Mouse (Mus musculus) frontal cortex, postnatal 25 days (tissue): ENCODE data around the gene Ror1.

Source experiments
- DNase-seq, 2 experiments: peaks; one replicate each; pipeline ENCODE4 v3.0.0; 2022; ENCODE audit warnings: low spot score in 2 of 2

The Ror1 gene

GRCm38 (mm10) chr4:100211331-100211730, 115.7 kb downstream of the Ror1 start:
- DNase-seq: no peak

DNA sequence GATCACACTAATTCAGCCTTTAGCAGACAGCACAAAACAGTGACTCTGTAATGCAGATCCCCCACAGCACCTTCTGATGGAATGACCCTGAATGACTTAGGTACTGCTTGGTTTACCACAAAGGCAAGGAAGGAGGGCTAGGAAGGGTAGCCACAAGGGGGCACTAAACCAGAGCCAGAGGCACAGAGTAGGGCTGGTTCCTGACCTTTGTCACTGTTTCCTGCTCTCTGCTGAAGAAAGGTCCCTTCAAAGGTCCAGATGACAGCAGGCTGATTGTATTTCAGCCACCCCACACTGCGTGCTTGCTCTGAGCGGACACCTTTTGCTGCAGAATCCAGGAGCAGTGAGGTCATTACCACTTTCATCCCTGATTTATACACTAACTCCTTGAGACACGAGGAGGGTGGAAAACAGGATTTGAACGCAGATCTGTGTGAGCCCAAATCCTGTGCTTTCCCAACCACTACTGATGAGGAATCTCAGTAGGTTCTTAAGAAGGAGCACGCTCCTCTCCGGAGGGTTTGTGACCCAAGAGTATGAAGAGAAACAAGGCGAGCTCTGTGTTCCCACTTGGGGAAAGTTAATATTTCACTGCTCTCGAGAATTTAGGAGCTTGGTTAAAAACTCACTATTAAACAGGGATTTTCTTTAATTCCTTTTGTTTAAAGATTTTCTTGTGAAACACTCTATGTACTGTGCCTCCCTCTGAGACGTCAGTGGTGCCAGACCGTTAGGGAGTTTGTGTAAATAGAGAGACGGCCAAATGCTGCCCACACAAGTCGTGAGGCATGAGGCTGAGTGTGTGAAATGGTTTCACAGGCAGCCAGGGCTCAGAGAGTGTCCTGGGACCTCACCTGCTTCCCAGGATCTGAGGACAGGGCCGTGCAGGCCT, 119.0 kb downstream of the Ror1 start:
- DNase-seq: peak in 1 of 2 experiments; percentile 12

- no peak for DNase-seq
Measured at GRCm38 (mm10) chr4:100216587-100216986, 121.0 kb downstream of the Ror1 start.

- DNase-seq: no peak
Measured at GRCm38 (mm10) chr4:100219026-100219425, 123.4 kb downstream of the Ror1 start.

DNA sequence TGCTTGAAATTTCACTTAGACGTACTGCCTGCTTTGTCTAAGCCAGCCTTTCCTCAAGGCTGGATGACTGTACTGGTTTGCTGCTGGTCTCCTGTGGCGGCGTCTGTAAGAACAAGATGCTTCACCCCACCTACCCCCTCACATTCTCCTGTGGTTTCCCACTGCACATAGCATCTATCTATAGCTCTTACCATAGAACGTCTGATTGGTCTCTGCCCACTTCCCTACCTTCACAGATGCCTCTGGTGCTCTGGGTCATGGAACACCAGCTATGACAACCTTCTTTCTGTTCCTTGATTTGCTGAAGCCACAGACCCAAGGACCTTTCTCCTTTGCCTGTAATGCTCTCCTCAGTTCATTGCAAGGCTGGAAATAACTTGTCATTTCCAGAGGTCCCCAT, 124.0 kb downstream of the Ror1 start:
- no peak for DNase-seq

DNA sequence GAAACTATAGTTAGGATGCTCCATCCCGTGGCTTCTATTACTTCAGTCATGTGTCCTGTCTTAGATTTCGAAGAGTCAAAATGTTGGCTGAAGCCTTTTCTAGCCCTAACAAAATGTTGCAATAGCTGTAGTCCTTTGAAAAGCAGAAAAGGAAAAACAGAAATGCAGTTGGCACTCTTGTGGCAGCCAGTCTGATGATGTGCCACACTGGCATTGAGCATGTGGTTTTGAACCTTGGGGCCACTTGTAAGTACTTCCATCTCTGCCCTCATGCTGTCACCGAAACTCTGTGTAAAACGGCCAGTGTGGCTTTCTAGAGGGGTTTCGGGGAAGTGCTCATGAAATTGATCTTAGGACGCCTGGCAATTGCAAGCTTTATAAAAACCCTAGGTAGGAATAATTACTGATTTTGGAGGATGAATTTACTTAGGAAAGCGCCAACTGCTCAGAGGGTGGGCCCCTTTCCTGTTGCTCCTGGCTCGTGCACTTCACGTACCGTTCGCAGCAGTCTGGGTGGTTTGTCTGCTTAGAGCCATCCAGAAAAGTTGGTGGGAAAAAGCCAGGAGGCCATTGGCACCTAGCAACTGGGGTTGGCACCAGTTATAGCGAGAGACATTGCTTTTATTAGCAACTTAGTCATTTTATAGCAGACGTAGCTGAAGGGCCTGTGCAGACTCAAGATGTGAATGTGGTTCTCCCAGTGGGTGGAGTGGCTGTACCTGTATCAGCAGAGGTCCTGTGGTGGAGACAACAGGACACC, 126.6 kb downstream of the Ror1 start:
- no peak for DNase-seq

- no peak for DNase-seq
Measured at GRCm38 (mm10) chr4:100223532-100223931, 127.9 kb downstream of the Ror1 start.

DNA sequence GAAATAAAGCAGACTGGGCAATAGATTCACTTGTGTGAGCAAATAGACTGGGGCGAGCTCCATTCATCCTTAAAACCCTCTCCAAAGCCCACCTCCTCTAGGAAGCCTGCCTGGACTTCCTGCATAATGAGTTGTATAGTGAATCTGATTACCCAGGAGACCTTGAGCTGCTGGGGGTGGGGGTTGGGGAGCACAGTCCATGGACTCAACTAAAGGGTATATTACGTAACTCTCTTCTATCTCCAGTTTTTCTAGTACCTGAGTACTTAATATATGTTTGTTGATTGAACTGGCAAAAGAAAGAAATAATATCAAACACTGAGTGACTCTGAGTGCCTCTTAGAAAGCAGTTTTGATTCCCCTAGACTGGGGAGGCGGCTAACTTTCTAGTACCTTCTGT, 128.4 kb downstream of the Ror1 start:
- no peak for DNase-seq

DNA sequence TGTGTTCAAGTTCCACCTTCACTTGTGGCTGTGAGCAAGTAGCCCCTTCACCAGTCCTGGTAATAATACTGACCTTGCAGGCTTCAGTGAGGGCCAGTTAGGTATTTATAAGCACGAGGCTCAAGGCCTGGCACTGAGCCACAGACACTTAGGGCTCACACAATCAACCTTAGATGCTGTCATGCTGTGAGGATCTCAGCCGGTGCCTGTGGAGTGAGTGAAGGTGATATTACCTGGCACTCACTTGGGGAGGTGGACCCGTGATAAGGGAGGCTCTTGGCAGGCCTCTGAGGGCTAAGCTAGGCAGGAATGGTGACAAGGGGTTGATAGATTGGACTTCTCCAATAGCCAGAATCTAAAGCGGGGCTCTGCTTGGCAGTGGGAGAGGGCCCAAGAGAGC, 131.0 kb downstream of the Ror1 start:
- DNase-seq: no peak

DNA sequence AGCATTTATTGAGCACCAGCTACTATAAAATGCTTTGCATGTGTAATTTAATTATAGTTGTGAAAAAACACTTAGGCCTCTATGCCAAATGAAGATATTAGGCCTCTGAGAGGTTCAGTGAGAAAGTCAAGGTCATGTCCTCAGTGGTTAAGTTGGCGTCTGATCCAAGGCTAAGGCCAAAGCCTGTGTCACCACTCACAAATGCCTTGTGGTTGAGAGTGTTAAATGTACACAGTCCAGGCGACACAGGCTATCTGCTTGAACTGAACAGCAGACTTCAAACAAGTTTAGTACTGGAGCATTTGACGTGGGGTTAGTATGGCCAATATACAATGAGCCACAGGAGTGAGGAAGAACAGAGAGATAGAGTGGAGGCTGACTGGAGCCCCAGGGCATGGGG, 132.5 kb downstream of the Ror1 start:
- DNase-seq: no peak

DNA sequence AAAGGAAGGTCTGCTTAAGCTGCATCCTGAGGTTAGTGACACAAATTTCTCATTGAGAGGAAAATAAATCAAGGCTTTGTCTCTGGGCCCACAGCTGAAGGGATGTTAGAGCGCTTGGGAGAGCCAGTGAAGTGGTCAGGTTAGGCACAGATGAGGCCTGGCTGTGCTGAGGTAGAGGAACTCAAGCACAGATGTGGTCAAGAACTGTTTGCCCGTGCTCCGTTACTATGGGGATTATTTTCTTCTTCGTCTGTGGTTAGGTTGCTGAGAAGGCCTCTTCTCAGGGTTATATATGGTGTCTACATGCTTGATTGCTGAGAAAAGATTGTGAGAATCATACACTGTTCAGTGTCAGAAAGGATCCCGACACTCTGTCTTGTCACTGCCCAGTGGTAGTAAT, 134.7 kb downstream of the Ror1 start:
- no peak for DNase-seq

DNA sequence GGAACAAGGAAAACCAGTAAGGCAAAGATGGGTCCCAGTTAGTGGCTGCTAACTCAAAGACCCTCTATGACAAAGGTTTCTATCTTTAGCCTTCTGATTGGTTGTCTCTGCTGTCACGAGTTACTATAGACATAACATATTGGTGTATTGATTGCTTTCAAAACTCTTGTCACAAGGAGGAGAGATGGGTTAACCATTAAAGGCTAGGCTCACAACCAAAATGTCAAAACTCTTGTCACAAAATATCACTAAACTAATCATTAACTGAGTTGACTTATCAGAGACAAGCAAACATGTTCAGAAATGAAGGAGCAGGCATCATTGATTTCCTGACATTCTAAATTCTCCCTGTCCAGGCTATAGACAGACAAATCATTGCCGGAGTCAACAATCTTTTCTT, 135.4 kb downstream of the Ror1 start:
- no peak for DNase-seq

GRCm38 (mm10) chr4:100231906-100232305, 136.3 kb downstream of the Ror1 start:
- DNase-seq: no peak

GRCm38 (mm10) chr4:100232541-100232940, 136.9 kb downstream of the Ror1 start:
- DNase-seq: no peak

DNA sequence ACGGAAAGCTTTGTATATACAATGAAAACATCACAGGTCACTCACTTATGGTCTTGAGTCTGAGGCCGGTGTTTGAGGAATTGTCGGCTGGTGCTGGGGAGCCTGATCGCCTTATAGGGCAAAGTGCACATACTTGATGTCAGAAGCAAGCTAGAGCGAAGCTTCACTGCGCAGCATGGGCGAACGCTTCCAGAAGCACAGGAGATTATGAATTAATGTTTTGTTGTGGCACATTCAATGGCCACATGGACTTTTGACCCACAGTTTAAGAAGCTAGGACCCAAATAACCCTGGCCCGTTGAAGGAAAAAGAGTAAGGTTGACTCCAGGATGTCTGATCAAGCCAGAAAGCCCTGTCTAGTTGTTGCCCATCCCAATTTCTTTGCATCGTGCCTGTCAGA, 138.2 kb downstream of the Ror1 start:
- DNase-seq: no peak

DNA sequence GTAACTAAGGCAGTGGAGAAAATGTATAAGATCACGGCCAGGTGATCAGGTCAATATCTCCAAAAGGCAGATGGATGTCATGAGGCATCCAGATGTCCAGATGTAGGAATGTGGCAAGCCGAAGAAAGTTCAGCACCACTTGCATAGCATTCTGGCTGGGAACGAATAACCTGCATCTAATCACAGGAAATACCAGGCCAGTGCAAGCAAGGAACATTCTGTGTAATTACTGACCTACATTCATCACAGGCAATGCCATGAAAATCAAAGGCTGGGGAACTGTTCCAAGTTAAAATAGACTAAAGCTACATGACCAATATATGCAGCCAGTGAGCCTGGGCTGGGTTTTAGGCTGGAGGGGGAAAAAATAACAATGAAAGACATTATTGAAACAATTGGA, 140.7 kb downstream of the Ror1 start:
- no peak for DNase-seq

DNA sequence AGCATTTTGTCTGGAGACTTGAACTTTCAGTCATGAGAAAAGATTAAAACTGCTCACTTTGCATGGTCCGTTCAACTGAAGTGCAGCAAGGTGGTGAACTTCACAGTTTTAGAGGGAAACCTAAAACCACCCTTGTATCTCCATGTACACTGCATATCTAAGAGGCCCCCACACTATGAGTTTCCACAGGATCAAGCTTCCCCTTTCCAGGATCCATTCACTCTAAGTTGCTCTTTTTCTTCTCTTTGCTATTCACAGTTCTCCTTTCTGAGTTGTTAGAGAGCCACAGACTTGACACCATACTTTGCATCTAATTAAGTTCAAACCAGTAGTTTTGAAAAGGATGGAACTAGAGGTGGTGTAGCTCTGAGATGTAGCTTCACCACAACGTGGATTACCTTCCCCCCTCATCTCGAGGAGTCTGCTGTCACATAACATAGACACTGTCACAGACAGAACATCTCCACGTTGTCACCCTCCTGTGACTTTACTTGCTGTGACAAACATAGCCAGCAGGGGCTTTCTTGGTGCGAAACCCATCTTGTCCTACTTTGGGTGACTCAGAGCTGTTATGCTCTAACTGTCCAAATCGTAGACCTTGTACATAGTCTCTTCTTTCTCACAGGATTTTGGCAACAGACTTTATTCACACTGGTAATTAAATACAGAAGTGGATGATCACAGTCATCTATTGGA, 146.6 kb downstream of the Ror1 start:
- DNase-seq: no peak

GRCm38 (mm10) chr4:100244250-100244649, 148.7 kb downstream of the Ror1 start:
- DNase-seq: no peak

DNA sequence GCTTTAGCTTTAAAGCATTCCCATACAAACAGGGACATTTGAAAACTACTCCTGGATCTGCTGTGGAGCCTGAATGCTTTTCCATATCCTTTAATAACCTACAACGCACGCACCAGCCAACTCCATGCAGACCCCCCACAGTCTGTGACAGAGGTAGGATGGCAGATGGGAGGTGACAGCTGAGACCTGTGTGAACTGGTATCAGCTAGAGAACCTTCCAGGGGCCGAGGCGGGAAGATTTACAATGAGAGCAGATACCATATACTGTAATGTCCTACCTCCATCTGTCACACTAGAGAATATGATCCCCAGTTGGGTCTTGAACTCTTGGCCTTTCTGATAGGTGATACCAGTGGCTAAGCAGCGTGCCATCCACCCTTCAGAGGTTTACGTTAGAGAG, 149.1 kb downstream of the Ror1 start:
- DNase-seq: no peak

GRCm38 (mm10) chr4:100247826-100248225, 152.2 kb downstream of the Ror1 start:
- no peak for DNase-seq

DNA sequence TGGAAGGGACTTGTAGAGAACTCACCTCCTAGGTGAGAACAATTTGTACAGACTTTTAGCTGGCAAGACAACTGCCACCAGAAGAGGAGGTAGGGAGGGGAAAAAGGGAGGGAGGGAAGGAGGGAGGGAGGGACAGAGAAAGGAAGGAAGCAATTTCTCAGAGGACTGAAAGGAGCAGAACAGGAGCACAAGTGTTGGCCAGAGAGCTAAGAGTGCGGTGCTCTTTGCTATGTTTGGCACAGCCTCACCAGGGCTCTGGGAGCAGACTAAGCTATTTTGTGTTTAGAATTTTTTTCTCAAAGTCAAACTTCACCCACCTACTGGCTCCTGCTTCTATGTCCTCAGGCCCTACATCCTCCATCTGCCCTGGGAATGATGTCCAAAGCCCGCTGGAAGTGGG, 152.7 kb downstream of the Ror1 start:
- no peak for DNase-seq

DNA sequence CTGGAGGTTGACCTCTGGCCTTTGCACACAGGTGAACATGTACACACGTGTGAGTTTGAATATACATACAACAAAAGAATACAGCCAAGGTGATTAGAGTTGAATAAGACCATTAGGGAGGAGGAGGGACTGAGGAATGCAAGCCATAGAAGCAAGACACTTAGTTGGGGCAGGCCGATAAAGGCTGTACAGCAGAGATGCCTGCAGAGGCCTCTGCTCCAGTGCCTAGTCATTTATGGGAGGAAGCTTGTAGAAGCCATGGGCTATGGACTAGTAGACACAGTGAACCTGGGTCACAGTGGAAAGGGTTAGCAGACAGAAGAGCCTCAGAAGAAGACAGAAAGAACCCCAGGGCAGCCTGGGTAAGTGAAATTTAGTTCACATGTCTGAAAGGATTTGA, 155.7 kb downstream of the Ror1 start:
- DNase-seq: no peak

GRCm38 (mm10) chr4:100252050-100252449, 156.5 kb downstream of the Ror1 start:
- no peak for DNase-seq
